Mouse (Mus musculus): ENCODE data around the gene Rab29. TPM values are rescaled to one million over a fixed set of nuclear protein-coding genes. Genes with fewer than 3 reads are reported as not detected.

Rab29 gene
- polyA plus RNA-seq, 1 experiment from 2014 or later, result 8.8 TPM

Other genes with a start within 250 kb of the Rab29 start
- gene Ctse, start 228.9 kb upstream of the Rab29 start, polyA plus RNA-seq (2014; fragmentation: Nextera tagmentation; extraction: Ambion mirVana), result not detected in 2 replicates
- 0.12 and 1.6 TPM in 2 replicates for gene Rab7b, start 178.5 kb upstream of the Rab29 start, polyA plus RNA-seq (2014; fragmentation: Nextera tagmentation; extraction: Ambion mirVana)
- gene Slc26a9, start 123.2 kb upstream of the Rab29 start, polyA plus RNA-seq (2014; fragmentation: Nextera tagmentation; extraction: Ambion mirVana), result 0.04 and 0.13 TPM in 2 replicates
- gene Pm20d1, start 69.8 kb upstream of the Rab29 start, polyA plus RNA-seq (2014; fragmentation: Nextera tagmentation; extraction: Ambion mirVana), result 0.09 and 0.20 TPM in 2 replicates
- gene Slc41a1, start 39.7 kb upstream of the Rab29 start, polyA plus RNA-seq (2014; fragmentation: Nextera tagmentation; extraction: Ambion mirVana), result 7.5 and 12.9 TPM in 2 replicates
- gene Nucks1, start 43.3 kb downstream of the Rab29 start, polyA plus RNA-seq (2014; fragmentation: Nextera tagmentation; extraction: Ambion mirVana), result 39.6 and 59.8 TPM in 2 replicates
- gene Slc45a3, start 95.7 kb downstream of the Rab29 start, polyA plus RNA-seq (2014; fragmentation: Nextera tagmentation; extraction: Ambion mirVana), result 2.6 and 6.4 TPM in 2 replicates
- gene Elk4, start 140.4 kb downstream of the Rab29 start, polyA plus RNA-seq (2014; fragmentation: Nextera tagmentation; extraction: Ambion mirVana), result 14.4 and 17.1 TPM in 2 replicates
- 7.5 and 10.2 TPM in 2 replicates for gene Mfsd4a, start 200.8 kb downstream of the Rab29 start, polyA plus RNA-seq (2014; fragmentation: Nextera tagmentation; extraction: Ambion mirVana)

All from midbrain, embryonic 14.5 days (tissue).